Mouse (Mus musculus) brain, adult 2 months (tissue): ENCODE measurements around the gene Scgb2b17.
"Not testable (repeated sequence)": the region's sequence is repeated elsewhere in the genome, so short reads cannot be mapped to it uniquely, and the experiment has no call there.

Experiments
- DNase-seq: peaks from one replicate; pipeline ENCODE4 v3.0.0; 2011; ENCODE audit warnings: low read depth, low spot score

Scgb2b17 gene

GRCm38 (mm10) chr7:33056461-33056860 is at the start of gene Scgb2b17:
Gene Scgb2b17 (minus strand): TSS chr7:33056561.
- not testable (repeated sequence) for DNase-seq

GRCm38 (mm10) chr7:33063149-33063548 is 6.8 kb upstream of the Scgb2b17 start, which contains the start of gene Scgb1b17:
Gene Scgb1b17 (plus strand): TSS chr7:33063449.
- DNase-seq: not testable (repeated sequence)
